Mouse (Mus musculus) lung, adult 2 months (tissue): Measurements from ENCODE around the gene Camkk2.

Experiments
- CTCF ChIP-seq: fragments of 200-500 bp; IDR thresholded peaks from 2 replicates; pipeline ENCODE4 v1.5.1; 2011; ENCODE audit warnings: mild to moderate bottlenecking, low read length, control low read depth; ENCODE audit not compliant: insufficient read depth
- POLR2A ChIP-seq: fragments of 200-500 bp; IDR thresholded peaks from 2 replicates; pipeline ENCODE4 v1.6.1; 2011; ENCODE audit warnings: low read depth, mild to moderate bottlenecking, control low read depth, low read length, borderline replicate concordance; ENCODE audit errors: extremely low read depth

DNA sequence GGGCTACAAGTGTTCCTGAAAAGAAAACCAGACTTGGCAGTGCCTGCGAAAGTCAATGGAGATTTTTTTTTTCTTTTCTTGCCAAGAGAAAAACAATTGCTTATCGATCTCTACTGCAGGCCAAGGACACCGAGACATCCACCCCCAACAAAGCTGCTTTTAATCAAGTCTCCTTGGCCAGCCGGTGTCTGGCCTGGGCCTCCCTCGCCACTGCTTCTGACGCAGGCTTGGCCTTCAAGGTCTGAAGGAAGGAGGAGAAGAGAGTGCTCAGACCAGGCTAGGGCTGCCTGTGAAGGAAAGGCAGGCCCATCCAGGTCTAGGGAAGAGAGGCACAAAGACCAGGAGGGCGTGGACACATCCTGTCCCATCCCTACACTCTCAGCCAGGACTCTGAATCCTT, 8.9 kb downstream of the Camkk2 start:
- TF ChIP-seq POLR2A = no peak
- no peak for TF ChIP-seq CTCF
